Mouse (Mus musculus): Measurements from ENCODE around the gene Smarcd1.

GRCm38 (mm10) chr15:99723120-99723514, 21.2 kb downstream of the Smarcd1 start:
- TF ChIP-seq CTCF (IDR thresholded peaks at IDR 0.05; ENCODE audit: extremely low read depth, insufficient read depth, low read length) (no peak), POLR2A (IDR thresholded peaks at IDR 0.05; ENCODE audit: extremely low read depth, insufficient read depth, low read length) (no peak)
